Comparison of ENCODE assay signal across 10 mouse cellular contexts in the genomic region with DNA sequence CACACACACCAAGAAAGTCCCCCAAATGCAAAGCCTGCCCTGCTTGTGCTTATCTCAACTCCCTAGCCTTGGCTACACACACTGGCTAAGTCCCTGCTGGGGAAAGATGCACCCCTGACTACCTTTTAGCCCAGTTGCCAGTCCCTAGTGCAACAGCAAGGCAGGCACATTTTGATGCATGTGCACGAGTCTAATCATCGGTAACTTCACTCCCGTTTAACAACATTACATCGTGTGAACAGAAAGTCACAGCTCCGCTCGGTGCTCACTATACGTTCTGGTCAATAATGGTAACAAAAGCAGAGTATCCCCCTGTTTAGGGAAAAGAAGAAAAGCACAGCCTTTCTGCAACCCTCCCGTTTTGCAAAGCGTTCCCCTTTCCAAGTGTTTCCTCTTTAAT. TPM values are rescaled to one million over a fixed set of nuclear protein-coding genes. Genes with fewer than 3 reads are reported as not detected.
DNase-seq lines count a peak whose midpoint lies in the region; ATAC-seq and TF ChIP-seq lines count a peak whose summit lies in the region.
"Had no signal": no experiment of that assay in that cellular context is flagged by ENCODE, and none has a peak within 500 bp of the region (broad histone marks: within the 10 kb centered on the region; RNA-seq: fewer than 3 reads in every experiment).

No protein-coding gene starts in this region.

- peak overlapping the region; percentile 94 for H3K4me2 ChIP-seq in heart, embryonic 13.5 days
- H3K4me2 ChIP-seq in forebrain, embryonic 16.5 days (ENCODE audit: low read length) = peak overlapping the region; percentile 61
- peak overlapping the region; percentile 76 for H3K4me2 ChIP-seq in liver, postnatal 0 days (ENCODE audit: low read depth, low read length)

- H3K9me3 ChIP-seq in heart, embryonic 13.5 days = no peaks in the 10 kb centered on the region
- H3K9me3 ChIP-seq in forebrain, embryonic 16.5 days (ENCODE audit: control insufficient read depth, low read length) = no peaks in the 10 kb centered on the region
- H3K9me3 ChIP-seq in liver, postnatal 0 days (ENCODE audit: low read length) = no peaks in the 10 kb centered on the region

- H3K27ac ChIP-seq in heart, embryonic 13.5 days (replicated peaks) = no peak overlapping the region
- peak overlapping the region; percentile 47 for H3K27ac ChIP-seq in forebrain, embryonic 16.5 days (ENCODE audit: low read length)
- H3K27ac ChIP-seq in liver, postnatal 0 days (ENCODE audit: low read depth) = no peak overlapping the region

- under 1% methylated on average over 9 of the region's 9 CpGs for WGBS in heart, embryonic 13.5 days
- WGBS in forebrain, embryonic 16.5 days = 0% methylated on average over 9 of the region's 9 CpGs
- under 1% methylated on average over 9 of the region's 9 CpGs for WGBS in liver, postnatal 0 days (ENCODE audit: insufficient replicate concordance)

- H3K27me3 ChIP-seq in heart, embryonic 13.5 days (replicated peaks) = peaks cover 98% of the 10 kb centered on the region
- peaks cover 6% of the 10 kb centered on the region; the same call in 1 of the 2 replicates for H3K27me3 ChIP-seq in forebrain, embryonic 16.5 days (replicated peaks; ENCODE audit: control insufficient read depth, insufficient read depth, low read length)
- H3K27me3 ChIP-seq in liver, postnatal 0 days (ENCODE audit: insufficient read depth, low read length) = peaks cover 71% of the 10 kb centered on the region

- ATAC-seq in heart, embryonic 13.5 days (ENCODE audit: extremely low read depth, insufficient number of reproducible peaks, low FRiP score, low TSS enrichment) = no peak
- peak; percentile 39 for ATAC-seq in forebrain, embryonic 16.5 days
- ATAC-seq in liver, postnatal 0 days = no peak

- TF ChIP-seq EP300 in liver, postnatal 0 days (IDR thresholded peaks at IDR 0.05; ENCODE audit: low read depth) = no peak

- DNase-seq in heart, postnatal 4 days = no peak
- peak; percentile 4 for DNase-seq in ES-CJ7 (ENCODE audit: low read depth, low spot score)
- no peak for DNase-seq in liver, postnatal 0 days
- DNase-seq in embryo, embryonic 10.5 days (ENCODE audit: low spot score) = no peak
- no peak for DNase-seq in left cerebral cortex, adult 11 months (ENCODE audit: low spot score)
- no peak for DNase-seq in cerebellum, adult 9-10 months

- peak overlapping the region; percentile 79 for H3K9ac ChIP-seq in heart, embryonic 13.5 days
- peak overlapping the region; percentile 63; the same call in 1 of the 2 replicates for H3K9ac ChIP-seq in forebrain, embryonic 16.5 days (replicated peaks; ENCODE audit: low read depth, low read length)
- H3K9ac ChIP-seq in liver, postnatal 0 days (replicated peaks) = no peak overlapping the region

- TF ChIP-seq CTCF in liver, postnatal 0 days (IDR thresholded peaks at IDR 0.05; ENCODE audit: low read depth) = no peak

- peak overlapping the region; percentile 71 for H3K4me3 ChIP-seq in heart, embryonic 13.5 days
- peak overlapping the region; percentile 56 for H3K4me3 ChIP-seq in forebrain, embryonic 16.5 days (replicated peaks; ENCODE audit: low read length)
- peak overlapping the region; percentile 46 for H3K4me3 ChIP-seq in liver, postnatal 0 days (ENCODE audit: low read depth, low read length)

- H3K4me1 ChIP-seq in heart, embryonic 13.5 days = peaks cover 17% of the 10 kb centered on the region
- peaks cover 36% of the 10 kb centered on the region for H3K4me1 ChIP-seq in forebrain, embryonic 16.5 days (replicated peaks; ENCODE audit: control insufficient read depth, insufficient read depth, low read length)
- no peaks in the 10 kb centered on the region; the same call in 1 of the 2 replicates for H3K4me1 ChIP-seq in liver, postnatal 0 days (ENCODE audit: insufficient read depth)

- no peaks in the 10 kb centered on the region for H3K36me3 ChIP-seq in heart, embryonic 13.5 days
- H3K36me3 ChIP-seq in forebrain, embryonic 16.5 days (ENCODE audit: control insufficient read depth, insufficient read depth) = no peaks in the 10 kb centered on the region
- H3K36me3 ChIP-seq in liver, postnatal 0 days (replicated peaks; ENCODE audit: insufficient read depth, low read length) = no peaks in the 10 kb centered on the region

RNA-seq across cellular contexts. Expression of gene Kirrel3, which starts 2.6 kb away (rescaled TPM):
- polyA plus RNA-seq in heart, embryonic 13.5 days (2015; fragmentation: Nextera tagmentation; extraction: Ambion mirVana) = 1.0 and 1.2 TPM in 2 replicates
- total RNA-seq in heart, postnatal 4 days (2021) = 1 to 10 TPM in 1 of 2 experiments, under 1 TPM in 1; 0.88 to 1.6 TPM
- polyA plus RNA-seq in forebrain, embryonic 16.5 days (2015; fragmentation: Nextera tagmentation; extraction: Ambion mirVana) = 48.8 and 62.7 TPM in 2 replicates
- 0.07 TPM in 1 of 2 replicates, not detected in the other for polyA plus RNA-seq in liver, postnatal 0 days (2015; fragmentation: Nextera tagmentation; extraction: Ambion mirVana)
- total RNA-seq: megakaryocyte-erythroid progenitor cell, adult 5-6 weeks; MEL had no signal

Comparison
In these comparisons a context has a peak if more than half of its experiments do, and no peak if none do; other contexts are left out.
1. RNA of gene Kirrel3, which starts 2.6 kb away (polyA plus RNA-seq): 48.8 to 62.7 TPM in forebrain, embryonic 16.5 days; 1.0 to 1.2 TPM in heart, embryonic 13.5 days and 0.07 TPM in liver, postnatal 0 days; every median in the first group is over 10 times any median in the second.
2. Peak in every context shown above with its lines, with median percentiles within 50 percentile points of each other: H3K4me2 ChIP-seq and H3K4me3 ChIP-seq.